Mouse (Mus musculus): ENCODE measurements around the gene Tfec.

Gene Tfec

DNA sequence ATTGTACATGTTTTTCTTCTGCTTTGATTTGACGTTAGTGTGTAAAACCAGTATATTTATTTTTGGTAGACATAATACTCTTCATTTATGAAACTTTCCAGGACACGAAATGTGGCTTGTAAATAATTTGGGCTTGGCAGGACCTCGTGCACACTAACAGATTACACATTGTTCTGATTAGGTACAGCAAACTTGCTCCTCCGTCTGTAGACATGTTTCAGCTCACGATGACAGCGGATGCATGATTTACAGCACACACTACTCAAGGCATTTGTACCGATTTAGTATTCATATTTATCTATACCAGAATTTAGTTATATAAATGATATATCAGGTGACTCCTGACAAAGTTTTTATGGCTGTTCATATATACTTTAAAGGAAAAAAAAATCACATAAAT is 104.2 kb downstream of the Tfec start:
- DNase-seq (ENCODE audit: low spot score in 2 of 2), result no peak

DNA sequence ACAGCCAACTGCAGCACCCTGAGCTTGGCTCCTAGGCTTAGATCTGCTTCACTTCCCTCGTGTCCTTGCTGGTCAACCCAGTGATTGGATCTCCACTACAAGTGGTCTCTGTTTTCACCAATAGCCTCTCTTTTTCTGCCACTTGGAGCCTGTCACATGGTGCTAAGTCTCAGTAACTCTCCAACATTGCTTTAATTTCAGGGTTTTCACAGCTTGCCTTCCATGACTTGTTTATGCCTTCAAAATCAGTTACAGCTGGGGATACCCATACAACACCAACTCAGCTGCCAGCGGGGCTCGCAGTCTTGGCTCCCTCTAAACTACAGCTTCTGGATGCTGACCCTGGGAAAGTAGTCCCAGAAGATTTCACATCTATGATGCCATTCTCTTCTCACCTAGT is 113.1 kb downstream of the Tfec start:
- no peak for DNase-seq (ENCODE audit: low spot score in 2 of 2)

All from right cerebral cortex, postnatal 10 days (tissue).